Comparison of ENCODE assay signal across 2 mouse cellular contexts in the genomic region with DNA sequence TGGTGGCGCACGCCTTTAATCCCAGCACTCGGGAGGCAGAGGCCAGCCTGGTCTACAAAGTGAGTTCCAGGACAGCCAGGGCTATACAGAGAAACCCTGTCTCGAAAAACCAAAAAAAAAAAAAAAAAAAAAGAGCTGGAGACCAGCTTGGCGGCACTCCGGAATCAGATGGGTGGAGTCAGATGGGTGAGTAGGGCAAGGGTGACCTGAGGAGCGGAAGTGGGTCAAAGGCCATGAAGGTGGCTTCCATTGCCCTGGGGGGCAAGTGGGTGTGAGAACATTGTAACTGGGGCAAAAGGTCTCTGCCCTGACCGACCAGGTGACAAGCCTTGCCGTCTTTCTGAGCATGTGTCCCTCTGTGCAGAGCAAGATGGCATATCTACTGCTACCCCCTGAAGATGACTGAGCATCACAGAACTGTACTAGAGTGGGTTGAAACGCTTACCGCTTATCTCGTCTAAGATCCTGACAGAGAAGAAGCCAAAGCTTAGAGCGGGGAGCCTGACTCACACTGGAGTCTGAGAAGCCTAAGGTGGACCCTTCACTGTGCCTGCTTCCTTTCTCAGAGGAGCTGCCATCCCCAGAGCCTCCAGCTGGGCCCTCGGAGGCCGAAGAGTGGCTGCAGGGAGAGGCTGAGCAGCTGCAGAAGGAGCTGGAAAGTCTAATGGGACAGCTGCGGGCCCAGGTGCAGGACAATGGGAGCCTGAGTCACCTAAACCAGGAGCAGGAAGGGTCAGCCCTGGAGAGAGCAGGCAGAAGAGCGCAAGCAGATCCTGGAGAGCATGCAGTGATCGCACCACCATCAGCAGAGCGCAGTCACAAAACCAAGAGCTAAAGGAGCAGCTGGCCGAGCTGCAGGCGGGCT.
TF ChIP-seq lines count a peak whose summit lies in the region.

No protein-coding gene starts in this region.

TF ChIP-seq in ES-E14, 5 proteins besides CTCF, POLR2A, EP300 and RAD21:
- TF ChIP-seq ZC3H11A (IDR thresholded peaks at IDR 0.05; ENCODE audit: borderline replicate concordance, low read depth, low read length), result no peak
- no peak for TF ChIP-seq HCFC1 (IDR thresholded peaks at IDR 0.05; ENCODE audit: borderline replicate concordance, insufficient read depth, low read length)
- TF ChIP-seq MAFK (IDR thresholded peaks at IDR 0.05; ENCODE audit: insufficient read depth, low read depth, low read length), result no peak
- peak; percentile 51 for TF ChIP-seq ZNF384 (IDR thresholded peaks at IDR 0.05; ENCODE audit: low read depth, low read length)

TF ChIP-seq in myocyte, 11 proteins besides CTCF, POLR2A, EP300 and RAD21:
- TF ChIP-seq MYOG (IDR thresholded peaks at IDR 0.05; ENCODE audit: control insufficient read depth in 1 of 3, insufficient read depth in 1 of 3, insufficient read length in 2 of 3, low read depth in 2 of 3) (peak in 2 of 3 experiments; percentile 80 to 93), MYOD1 (IDR thresholded peaks at IDR 0.05; ENCODE audit: control insufficient read depth in 1 of 3, insufficient read length in 2 of 3, low read depth in 2 of 3) (peak in 2 of 3 experiments; percentile 73 to 86), SRF (IDR thresholded peaks at IDR 0.05; ENCODE audit: control insufficient read depth, insufficient read length, low read depth) (no peak), TCF12 (IDR thresholded peaks at IDR 0.05; ENCODE audit: insufficient read depth, poor library complexity, severe bottlenecking) (peak; percentile 36), MAX (IDR thresholded peaks at IDR 0.05; ENCODE audit: low read depth) (no peak), TCF3 (IDR thresholded peaks at IDR 0.05; ENCODE audit: insufficient read length, low read depth) (peak; percentile 64), POLR2AphosphoS2 (IDR thresholded peaks at IDR 0.05; ENCODE audit: insufficient read length, low read depth) (no peak), CEBPB (IDR thresholded peaks at IDR 0.05; ENCODE audit: insufficient read depth, poor library complexity, severe bottlenecking) (no peak)
